Mouse (Mus musculus) brain, adult 2 months (tissue): Measurements from ENCODE around the gene Rnf144a.
"Not testable (repeated sequence)": the region's sequence is repeated elsewhere in the genome, so short reads cannot be mapped to it uniquely, and the experiment has no call there.

Source experiments
- DNase-seq: peaks from one replicate; pipeline ENCODE4 v3.0.0; 2011; ENCODE audit warnings: low read depth, low spot score

Gene Rnf144a

DNA sequence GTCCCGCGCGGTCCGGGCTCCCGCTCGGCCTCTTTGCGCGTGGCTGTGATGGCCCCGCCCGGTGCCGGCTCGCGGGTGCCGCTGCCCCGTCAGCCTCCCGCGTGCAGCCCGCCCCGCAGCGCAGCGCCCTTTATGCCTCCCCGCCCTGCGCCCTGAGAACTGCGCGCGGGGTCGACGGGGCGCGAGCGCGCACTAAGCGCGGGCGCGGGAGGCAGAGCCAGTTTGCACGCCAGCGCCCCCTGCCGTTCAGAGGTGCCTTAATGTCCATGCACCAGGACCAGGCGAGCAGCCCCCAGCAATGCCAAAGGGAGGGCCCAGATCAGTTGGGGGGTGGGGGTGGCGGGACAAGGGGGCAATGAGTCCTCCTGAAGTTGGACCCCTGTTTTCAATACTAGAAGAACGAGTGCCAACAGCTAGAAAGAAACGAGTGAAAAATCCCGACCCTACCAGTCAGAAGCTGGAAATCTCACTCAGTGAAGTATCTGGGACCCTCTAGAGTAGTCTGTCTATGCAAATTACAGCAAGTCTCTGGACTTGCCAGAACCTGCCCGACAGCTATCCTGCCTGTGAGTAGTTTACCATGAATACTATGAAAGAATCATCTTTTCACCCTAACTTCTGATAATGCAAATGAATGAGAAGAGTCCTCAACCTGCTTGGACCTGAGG is at the start of gene Rnf144a:
Rnf144a (minus strand) TSS at position 151 of the 668 bp plus-strand sequence.
- peak; percentile 94 for DNase-seq

DNA sequence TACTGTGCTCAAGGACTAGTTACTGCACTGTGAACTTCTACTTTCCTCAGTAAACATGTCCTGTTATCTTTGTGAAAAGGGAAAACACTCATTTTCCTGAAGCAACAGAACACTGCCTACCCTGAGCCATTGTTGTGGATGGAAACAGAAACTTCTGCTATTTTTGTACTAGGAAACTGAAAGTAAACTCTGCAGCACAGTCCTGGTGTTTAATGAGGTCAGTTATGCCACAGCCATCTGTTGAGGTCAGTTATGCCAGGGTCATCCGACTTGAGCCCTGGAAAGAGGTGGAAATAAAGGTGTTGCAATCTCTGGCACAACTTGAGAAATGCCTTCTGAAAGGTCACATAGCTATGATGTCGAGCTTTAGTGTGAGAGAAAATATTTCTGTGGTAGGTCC is 45.0 kb upstream of the Rnf144a start:
- DNase-seq = peak; percentile 34

DNA sequence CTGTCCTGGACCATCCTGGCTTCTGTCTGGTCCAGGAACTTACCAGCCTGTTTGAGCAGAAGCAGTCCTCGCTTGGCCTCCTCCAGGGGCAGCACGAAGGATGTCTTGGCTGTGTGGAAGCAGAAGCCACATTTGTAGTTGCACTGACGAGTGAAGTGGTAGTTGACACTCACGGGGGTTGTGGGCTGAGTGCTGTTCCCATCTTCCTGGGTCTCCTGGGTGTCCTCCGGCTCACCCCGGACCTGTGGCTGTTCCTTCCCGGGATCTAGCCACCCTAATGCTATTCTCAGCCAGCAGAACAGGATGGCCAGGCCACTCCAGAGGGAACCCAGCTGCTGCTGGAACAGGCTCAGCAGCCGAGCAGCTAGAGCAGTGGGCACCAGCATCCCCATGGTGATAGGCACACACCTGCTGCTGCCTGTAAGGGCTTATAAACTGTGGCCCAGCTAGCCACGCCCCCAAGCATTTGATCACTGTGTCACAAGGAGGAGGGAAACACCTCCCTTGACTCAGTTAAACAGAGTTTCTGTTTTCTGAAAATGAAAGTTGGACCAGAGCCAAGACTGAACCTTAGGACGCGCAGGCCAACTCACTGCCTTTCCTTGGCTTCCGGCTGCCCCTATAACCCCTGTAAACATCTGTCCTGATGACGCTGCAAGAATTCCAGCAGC is 41.1 kb upstream of the Rnf144a start, which contains the start of gene Rsad2:
Rsad2 (minus strand) TSS at position 425 of the 671 bp plus-strand sequence.
- peak; percentile 52 for DNase-seq

DNA sequence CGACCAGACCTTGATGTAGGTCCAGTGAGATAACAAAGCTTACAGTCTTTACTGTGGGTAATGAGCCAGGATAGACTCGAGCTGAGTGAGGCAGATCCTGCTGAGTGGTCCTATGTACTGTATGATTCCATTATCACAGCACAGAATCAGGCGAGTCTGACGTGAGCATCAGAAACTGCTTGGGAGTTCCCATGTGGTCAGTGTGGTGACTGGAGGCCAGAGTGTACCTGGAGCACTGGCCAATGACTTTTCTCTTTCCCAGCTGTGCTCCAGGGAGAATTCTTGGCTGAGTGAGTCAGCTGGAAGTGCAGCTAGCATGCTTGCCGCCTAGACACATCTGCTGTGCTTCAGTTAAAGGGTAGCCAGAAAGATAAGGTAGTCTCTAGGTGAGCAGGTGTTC is 39.6 kb upstream of the Rnf144a start:
- DNase-seq = no peak

DNA sequence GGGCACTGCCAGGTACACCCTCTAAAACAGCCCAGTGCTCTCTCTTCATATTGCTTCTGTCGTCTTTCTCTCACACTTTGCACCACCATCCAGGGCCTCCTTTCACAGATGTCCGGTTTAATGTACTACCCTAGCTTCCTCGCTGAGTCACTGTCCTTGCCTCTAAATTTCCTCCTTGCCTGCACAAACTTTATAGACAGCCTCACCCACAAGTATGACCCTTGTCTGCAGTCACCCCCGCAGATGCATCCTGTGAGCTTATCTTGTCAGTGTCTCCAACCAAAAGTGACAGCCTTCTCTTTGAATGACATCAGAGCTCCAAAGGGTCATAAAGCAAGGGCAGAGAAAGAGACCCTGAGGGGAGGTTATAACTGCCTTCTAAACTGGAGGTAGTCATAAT is 37.9 kb upstream of the Rnf144a start:
- DNase-seq = no peak

DNA sequence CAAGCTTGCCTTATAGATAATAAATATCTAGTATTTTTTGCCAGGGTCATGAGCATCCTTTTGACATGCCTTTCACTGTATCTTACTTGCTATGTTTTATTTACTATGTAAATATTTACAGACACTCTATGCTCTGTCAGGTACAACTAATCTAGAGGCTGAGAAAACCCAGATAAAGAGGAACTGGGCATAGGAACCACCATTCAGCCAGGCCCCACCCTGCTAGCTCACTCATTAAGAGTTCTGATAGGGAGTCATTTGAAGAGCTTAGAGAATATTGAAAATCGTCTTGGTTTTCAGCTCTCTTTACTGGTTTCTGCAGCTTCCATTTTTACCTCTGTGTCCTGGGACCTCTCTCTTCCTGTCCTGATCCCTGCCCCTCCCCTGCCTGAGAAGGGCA is 36.1 kb upstream of the Rnf144a start:
- no peak for DNase-seq

DNA sequence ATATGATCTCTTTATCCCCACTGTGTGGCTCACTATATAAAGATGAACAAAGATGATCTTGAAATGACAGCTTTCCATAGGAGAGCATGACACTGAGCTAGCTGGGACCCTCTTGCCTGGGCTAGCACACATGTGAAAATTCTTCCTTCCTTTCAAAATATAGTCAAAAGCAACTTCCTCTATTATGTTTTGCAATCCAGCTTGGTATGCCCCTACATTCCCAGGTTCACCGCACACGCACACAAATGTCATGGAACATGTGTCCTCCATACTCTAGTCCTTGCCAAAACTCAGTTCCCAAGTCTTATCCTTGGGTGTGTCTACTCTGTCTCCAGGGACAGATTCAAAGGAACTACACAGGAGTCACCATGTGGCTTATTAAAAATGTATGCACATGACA is 34.4 kb upstream of the Rnf144a start:
- no peak for DNase-seq

DNA sequence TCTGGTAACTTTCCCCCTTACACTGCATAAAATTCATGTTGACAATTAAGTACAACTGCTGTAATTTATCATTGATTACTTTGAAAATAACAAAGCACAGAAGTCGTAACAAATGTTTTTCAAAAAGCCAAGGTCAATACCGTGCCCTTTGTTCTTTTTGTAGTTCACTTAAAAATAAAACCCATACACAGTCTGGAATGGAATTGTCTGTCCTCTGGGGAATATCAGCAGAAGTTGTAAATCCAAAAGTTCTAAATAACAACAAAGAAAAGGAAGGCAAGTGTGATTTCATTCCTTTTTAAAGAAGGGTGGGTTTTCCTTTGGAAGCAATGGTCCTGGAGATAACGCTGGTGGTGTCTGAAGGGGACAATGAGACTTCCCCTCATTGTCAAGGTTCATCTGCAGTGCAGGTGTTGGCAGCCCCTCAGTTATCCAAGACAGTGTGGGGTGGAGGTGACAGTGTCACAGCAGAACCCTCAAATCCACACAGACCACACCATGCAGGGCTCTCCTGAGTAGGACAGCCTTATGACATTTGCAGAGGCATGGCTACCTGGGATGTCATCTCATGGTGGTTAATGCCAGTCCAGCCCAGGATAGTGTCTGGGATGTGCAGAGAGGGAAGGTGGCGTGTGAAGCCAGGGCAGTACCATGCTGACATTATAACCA is 31.5 kb upstream of the Rnf144a start:
- DNase-seq = no peak

DNA sequence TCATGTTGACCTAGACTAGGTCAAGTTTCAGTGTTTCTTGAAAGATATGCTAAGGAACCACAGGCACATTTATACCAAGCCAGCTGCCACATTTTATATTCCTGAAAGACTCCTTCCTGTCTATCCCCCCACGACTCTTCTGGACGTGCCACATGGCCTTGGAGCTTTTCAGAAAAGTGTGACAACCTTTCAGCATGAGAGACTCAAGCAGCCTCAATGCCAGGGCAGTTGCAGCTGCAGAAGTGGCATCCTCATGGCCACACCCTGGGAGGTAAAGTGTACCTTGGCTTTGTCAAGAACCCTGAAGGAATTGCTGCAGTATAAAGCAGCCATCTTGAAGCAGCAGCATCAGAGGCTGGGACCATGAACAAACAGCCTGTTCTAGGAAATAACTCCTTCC is 29.5 kb upstream of the Rnf144a start:
- no peak for DNase-seq

DNA sequence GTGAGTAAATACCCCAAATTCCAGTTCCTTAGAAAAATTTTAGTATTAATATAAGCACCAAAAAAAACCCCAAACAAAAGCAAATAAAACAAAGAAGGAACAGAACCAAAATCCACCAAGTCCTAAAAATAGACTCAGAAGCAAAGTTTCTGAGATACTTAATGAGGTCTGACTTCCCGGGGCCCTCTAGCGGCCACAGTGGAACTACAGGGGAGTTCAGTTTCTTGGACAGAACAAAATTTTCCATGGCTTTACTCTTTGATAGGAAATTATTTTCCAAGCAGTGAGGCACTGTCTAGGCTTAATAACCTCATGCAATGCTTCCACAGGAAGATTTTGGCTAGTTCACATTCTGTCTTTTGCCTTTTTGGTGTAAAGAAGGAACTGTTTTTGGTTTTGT is 29.0 kb upstream of the Rnf144a start:
- peak; percentile 75 for DNase-seq

DNA sequence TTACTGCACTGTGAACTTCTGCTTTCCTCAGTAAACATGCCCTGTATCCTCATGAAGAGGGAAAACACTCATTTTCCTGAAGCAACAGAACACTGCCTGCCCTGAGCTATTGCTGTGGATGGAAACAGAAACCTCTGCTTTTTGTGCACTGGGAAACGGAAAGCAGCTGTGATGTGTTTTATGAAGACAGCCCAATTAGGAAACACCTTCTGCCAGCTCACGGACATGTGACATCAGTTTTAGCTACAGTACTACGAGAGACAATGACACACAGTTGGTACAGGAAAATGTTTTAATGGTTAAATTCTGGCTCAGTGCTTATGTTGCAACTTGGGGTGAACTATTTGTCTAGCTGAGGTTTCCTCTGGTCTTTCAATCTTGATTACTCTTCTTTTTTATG is 24.3 kb upstream of the Rnf144a start:
- no peak for DNase-seq

DNA sequence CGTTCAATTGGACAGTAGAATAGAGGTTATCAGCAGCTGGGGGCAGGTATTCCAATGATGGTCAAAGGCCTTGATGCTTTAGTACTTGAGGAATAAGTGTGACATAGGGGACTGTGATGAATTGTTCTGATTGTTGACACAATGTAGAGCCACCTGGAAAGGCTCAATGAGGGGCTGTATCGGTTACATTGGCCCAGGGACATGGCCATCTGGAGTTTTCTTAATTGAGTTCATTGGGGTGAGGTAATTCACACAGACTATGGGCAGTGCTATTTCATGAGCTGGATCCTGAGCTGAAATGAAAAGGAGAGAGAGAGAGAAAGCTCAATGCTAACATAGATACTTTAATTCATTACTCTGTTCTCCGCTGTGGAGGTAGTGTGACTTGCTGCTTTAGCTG is 22.9 kb upstream of the Rnf144a start:
- DNase-seq = peak; percentile 31

DNA sequence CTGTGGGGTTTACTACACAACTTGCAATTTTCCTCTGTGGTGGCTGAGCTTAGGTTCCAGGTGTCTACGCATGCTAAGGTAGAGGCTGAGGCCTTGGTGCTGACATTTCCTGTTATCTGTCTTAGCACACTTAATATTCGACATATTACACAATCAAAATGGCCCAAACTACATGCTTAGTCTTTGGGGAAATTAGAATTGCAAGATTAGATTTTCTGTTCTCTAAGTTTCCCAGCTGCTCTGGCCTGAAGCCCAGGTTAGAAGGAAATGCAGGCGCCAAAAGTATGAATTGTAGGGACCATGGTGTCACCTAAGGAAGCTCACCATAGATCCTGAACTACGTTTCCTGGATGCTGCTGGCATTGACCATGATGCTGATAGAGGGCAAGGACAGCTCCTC is 21.3 kb upstream of the Rnf144a start:
- no peak for DNase-seq

DNA sequence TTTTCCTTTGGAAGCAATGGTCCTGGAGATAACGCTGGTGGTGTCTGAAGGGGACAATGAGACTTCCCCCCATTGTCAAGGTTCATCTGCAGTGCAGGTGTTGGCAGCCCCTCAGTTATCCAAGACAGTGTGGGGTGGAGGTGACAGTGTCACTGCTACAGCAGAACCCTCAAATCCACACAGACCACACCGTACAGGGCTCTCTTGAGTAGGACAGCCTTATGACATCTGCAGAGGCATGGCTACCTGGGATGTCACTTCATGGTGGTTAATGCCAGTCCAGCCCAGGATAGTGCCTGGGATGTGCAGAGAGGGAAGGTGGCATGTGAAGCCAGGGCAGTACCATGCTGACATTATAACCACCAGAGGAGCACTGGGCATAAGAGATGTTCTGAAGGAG is 13.7 kb upstream of the Rnf144a start:
- DNase-seq = not testable (repeated sequence)

DNA sequence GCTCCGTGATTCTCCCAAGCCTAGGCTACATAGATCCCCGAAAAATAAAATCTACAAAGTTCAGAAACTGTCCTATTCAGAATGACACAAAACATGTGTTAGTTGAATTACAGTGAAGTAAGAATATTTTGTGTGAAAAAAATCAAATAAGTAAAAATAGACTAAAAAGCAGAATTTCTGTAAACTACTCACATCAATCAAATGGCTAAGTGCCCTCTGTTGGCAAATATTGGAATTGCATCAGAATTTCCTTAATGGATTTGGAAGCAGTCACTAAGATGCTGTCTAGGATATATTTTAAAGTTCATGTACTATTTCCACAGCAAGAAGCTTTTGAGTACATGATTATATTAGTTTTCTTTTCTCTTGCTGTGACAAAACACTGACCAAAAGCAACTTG is 9.8 kb upstream of the Rnf144a start:
- peak; percentile 78 for DNase-seq

DNA sequence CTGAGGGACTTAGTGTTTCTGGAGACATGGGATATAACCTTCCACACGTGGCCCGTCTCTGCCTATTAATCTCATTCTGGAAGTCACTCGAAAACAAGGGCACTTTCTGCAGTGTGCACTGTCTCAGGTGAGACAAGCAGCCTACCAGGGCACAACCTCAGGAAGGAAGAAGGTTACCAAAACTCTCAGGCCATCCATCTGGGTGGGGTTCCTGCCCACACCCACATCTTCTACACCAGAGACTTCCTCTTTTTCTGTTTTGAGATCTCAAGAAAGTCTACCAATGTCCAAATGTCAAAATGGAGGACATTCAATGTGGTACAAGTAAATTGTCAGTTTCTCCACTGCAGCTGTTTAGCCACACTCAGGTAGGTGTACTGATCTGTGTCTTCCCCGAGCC is 3.3 kb upstream of the Rnf144a start:
- DNase-seq = no peak

DNA sequence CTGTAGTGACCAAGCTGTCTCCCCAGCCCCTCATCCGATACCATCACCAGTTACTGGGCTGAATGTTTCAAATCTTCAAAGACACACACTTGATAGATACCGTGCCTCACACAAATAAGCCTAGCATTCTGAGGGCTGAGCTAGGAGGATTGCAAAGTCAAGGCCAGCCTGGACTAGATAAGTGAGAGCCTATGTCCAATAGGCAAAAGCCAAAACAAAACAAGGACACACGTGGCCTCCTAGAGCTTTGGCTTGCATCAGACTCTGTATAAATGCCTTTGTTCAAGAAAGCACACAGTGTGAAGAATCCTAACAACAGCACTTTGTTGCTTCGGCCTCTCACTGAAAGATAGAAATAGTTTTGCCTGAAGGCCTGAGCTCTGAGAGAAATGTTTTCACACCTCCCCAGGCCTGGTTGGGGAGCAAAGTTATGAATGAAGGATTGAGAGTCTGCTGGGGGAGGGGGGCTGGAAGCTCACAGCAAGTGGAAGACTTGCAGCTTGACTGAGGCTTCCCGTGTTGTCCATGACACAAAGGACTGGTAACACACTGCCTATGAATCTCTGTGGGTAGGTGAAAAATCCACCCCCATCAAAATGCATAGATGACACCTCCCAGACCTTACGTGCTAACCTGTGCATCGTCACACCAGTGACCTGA is 1.7 kb upstream of the Rnf144a start:
- DNase-seq = peak; percentile 84

DNA sequence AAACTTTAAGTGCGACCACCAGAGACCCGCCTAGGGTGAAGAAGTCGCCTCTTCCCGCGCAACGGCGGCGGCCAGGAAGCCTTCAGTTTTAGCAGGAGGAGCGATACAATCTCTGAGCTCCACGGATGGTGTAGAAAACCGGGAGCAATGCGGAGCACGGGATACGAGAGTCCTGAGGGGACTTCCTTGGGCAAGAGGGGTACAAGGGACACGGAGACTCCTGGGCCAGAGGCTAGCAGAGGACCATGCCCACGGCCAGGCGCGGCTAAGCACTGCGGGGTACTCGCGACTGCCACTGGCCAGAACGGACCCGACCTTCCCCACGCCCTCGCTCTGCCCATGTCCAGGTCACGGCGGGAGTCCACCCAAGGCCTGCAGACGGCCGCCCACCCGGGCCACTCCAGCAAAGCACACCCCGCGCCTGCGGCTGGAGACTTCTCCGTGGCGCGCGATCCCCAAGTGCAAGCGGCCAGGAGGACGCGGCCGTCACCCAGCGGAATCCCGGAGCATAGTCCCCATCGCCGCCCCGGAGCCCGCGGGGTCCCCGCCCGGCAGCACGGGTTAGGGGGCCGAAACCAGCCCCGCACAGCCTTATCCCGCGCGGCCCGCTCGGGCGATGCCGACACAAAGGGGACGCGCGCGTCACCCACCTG is 477 bp downstream of the Rnf144a start:
- peak; percentile 45 for DNase-seq

DNA sequence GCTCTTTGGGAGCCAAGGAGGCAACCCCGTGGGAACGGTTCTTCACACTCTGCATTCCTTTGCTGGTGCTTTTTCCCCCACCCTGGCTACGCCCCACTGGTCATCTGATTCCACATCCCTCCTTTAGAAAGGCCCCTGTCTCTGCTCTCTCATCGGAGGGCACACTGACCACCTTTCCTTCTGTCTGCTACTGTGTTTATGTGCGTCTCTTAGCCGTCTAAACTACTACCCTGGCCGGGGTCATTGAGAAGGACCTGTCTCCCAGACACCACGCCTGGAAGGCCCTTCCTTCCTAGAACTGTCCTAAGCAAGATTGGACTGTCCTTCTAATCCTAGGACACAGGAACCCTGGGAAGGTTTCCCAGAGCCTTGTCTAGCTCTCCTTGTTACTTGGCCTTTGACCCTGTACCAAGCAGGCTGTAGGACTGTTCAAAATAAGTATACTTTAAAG is 1.1 kb downstream of the Rnf144a start:
- DNase-seq = no peak

DNA sequence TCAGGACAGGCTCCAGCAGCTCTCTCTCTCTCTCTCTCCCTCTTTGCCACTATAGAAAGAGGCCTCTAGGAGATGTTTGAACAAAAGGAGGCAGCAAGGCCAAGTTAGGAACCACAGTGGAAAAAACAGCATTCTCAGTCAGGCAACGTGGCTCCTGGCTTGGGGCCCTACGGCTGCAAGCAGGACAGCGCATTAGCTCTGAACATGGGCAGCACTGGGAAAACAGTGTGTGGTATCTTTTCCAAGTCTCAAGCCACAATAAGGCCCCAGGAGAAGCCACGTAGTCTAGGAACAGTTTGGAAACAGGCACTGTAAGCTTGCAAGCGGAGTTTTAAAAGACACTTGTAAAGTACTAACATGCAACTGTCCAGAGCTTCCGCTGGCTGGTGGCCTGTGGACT is 2.3 kb downstream of the Rnf144a start:
- peak; percentile 40 for DNase-seq

DNA sequence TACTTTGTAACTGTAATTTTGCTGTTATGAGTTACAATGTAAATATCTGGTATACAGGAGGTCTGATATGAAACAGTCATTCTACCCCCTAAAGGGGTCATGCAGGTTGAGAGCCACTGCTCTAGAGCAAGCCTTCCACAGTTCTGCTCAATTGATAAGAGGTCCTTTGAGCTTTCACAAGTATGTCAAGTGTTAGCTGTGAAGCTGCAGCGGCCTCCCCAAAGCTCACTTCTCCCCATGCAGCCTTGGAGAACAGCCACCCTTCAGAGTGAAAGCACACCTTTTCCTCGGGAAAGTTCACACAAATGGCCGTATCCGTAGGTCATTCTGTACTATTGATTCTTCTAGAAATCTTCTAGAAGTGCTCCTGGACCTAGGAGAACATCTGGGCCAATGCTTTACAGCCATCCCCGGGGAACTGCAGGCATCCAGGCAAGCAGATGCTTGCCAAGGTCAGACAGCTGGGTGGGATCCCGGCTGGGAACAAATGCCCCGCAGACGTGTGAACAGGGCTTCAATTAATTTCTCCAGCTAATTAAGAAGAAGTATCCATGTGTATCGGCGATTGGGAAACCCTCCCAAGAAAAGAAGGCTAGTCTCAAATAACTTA is 3.1 kb downstream of the Rnf144a start:
- DNase-seq = no peak
